Mouse (Mus musculus) kidney, postnatal 25 days (tissue): ENCODE data around the gene Dnah14.

Source experiments
- DNase-seq, 2 experiments: peaks; one replicate each; pipeline ENCODE4 v3.0.0; 2021; ENCODE audit warnings: mixed read lengths in 2 of 2

The Dnah14 gene

DNA sequence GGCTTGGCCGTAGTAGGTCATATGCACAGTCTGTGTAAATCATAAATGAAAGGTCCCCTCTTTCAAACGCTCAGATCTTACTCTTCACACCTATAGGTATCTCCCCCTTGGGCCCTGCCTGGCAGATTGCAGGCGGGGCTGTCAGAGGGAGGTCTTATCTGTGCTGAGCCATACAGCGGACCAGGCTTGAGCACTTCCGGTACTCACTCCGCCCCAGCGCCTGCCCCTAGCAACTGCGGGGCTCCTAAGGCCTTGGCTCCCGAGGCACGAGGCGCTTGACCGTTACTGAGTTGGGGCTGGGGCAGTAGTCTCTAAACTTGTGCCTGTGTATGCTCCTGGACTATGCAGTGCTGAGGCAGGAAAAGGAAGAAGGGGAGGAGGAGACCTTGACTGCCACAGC, at the start of gene Dnah14:
Gene Dnah14 (plus strand): TSS at position 238 of the 400 bp plus-strand sequence.
- no peak for DNase-seq

DNA sequence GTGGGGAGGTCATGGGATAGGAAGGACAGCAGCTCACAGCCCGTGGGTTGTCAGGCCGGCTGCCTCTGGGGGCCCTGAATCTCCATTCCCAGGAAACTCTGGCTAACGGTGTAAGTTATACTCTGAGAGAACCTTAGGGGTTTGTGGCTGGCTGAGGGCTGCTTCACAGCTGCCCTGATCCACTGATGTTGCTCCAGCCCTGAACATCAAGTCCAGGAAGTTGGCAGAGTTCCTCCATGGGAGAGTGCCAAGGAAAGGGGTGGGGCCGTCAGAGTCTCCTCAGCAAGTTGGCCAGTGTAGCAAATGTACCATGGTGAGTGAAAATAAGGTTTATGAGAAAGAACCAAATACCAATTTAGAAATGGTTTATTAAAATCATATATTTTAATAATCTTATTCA, 47.0 kb upstream of the Dnah14 start:
- DNase-seq = peak; percentile 92 to 94

DNA sequence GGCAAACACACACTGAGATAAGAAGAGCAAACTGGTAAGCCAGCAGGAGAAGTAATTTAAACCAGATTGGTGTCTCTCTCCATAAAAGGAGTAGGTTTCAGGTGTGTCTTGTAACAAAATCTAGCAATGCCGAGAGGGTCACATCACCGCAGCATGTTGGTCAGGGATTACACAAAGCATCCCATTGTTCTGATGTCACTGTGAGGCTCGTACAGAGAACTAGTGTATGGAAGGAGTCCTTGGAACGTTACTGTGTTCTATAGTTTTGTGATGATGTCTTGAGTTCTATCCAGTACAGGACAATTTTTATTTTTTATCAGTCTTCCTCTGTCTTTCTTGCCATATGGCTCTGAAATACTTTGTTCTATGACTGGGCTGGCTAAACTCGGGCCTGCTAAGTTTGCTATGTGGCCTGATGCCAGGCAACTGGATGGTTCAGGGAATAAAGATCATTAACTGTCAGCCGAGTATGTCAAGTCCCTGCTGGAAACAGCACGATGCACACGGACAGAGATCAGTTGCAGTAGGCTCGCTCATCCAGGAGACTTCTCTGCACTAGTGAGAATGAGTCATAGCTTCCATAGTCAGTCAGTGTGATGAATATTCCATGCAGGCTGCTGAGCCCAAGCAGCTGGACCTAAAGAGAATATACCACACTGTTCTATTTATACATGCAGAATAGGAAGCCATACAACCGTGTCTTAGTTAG, 41.0 kb upstream of the Dnah14 start:
- DNase-seq = peak; percentile 46 to 56

DNA sequence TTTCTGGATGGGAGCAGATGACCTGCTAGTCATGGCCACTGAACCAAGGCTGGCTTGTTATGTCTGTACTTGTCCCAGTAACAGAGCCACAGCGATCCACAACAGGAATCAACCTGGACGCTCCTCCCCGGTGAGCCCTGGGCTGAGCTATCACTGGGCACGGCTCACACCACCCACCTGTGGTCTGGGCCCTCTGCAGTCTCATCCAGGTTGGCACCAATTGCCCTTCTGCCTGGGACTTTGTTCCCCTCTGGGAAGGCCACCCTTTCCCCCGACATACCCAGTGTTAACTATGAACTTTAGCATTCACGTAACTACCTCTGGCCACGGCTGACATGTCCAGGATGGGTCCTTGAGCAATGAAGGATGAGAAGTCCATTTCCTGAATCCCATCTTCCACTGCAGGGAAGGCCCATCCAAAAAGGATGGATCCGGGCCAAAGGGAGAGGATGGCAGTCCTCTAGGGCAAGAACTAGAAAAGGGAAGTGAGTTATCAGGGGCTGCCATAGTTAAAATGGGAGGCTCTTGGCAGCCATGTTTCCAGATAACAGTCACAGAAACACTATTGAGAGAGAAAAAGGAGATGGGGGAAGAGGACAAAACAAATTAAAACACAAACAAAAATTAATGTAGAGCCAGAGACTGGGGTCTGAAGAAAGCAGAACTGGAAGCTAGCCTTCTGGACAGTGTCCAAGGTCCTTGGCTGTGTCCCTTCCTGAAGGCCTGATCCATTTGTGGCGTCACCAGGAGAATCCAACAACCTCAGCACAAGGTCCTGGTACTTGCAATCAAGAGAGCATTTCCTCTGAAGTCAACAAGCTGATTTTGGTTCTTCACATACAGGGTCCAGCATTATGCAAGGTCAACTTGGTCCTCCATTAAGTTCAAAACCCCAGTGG, 38.5 kb upstream of the Dnah14 start:
- DNase-seq = peak; percentile 20 to 74

DNA sequence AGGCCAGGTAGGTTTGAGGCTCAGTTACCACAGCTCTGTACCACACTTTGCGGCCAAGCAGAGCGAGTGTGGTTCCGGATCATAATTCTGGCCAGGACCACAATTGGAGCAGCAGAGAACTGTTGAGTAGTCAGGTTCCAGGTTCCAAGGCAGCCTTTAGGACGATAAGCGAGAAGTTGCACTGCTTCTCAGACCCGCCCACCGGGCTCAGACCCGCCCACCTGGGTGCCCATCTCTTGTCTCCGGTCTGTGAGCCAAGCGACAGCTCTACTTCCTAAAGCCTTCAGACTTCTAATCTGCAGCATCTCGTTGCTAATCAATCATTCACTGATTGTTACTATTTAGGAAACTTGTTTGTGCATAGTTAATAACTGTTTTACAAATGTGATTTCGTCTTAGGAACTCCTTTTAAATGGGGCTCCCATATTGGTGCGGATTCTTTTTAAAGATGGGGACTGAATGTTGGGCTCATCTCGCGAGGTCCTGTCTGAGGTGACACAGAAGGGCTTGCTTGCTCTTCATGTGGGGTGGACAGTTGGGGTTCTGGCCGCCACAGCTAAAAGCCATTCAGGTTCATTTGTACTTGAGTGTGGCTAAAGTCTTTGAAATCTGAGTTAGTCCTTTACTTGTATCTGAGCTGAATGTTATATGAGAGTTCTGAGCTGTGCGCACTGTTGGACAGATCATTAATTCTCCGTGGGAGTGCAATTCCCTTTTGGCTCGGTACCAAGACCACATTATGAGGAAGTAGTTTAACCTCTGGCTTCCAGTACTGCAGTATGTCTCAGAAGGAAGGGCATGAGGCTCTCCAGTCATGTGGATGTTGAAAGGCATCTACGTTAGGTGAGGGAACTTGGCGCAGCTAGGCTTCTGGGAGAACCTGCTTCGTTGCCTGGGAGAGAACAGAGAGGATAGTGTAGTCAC, 36.3 kb upstream of the Dnah14 start:
- peak; percentile 61 to 66 for DNase-seq

DNA sequence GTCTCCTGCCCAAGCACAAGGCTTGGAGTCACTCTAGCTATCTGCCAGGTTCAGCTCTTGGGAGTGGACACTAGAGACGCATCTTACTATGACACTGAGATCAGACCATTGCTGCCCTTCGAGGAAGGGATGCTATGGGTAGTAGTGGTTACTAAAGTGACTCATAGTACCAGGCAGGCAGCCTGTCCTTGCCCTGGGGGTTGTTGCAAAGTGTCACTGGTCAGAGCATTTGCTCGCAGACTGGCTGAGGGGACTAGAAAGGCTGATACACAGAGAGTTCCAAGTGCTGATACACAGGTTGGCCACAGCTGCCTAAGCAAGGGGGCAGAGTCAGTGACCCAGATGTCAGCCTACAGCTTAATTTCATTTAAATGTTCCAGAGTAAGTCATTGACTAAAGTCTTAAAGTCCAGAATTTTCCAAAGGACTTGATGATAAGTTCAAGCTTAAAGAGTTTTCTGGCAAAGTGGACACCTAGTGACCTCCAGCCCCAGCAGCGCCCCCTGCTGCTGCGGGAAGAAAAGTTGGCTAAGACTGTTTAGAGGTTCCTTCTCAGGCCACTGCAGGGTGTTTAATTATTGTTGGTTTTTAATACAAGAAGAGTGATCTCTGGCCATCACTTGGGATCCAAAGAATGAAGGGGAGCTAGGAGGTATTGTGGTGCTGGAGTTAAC, 32.5 kb upstream of the Dnah14 start:
- peak; percentile 58 to 78 for DNase-seq

DNA sequence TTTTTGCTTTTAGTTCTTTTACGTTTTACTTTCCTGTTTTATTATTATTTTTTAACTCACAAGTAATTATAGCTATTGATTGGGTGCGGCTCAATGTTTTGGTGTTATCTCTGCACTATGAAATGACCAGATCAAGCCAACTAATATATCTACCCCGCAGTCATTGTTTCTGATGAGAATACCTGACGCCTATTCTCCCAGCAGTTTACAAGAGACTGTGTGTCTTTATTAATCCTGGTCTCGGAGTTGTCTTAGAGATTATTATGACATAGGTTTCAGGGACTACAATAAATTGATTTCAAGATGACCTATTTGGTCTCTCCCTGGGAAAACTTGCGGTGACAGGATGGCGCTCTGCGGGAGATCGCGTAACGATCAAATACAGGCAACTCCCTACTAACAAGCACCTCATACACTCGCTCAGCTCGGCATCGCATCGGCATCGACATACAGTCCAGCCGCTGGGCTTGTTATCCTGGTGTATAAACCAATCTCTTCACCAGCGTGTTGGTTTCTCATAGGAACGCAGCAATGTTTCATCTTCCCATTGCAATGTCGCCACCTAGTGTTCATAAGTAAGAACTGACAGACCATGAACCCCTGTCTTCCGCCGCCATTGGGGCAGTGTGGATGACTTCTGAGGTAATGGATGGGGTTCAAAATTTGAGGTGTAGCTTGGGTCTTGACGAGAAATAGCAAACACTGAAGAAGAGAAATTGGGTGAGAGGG, 31.2 kb upstream of the Dnah14 start:
- peak; percentile 59 to 71 for DNase-seq

DNA sequence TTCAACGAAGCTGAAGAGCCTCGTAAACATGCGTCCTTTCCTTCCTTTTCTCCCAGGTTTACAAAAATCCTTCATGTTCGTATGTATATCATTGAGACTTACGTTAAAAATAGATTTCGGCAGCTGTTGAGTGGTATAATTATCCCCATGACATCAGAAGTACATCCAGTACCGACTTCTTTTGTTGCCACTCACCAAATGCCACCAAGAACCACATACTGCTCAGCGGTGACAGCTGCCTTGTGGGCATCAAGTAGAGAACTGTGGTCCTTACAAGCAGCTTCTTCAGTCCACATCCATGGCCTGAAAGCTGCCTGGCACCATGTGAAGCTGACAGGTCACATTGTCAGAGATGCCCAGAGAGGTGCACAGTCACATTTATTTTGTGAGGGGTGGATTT, 26.4 kb upstream of the Dnah14 start:
- DNase-seq = no peak

DNA sequence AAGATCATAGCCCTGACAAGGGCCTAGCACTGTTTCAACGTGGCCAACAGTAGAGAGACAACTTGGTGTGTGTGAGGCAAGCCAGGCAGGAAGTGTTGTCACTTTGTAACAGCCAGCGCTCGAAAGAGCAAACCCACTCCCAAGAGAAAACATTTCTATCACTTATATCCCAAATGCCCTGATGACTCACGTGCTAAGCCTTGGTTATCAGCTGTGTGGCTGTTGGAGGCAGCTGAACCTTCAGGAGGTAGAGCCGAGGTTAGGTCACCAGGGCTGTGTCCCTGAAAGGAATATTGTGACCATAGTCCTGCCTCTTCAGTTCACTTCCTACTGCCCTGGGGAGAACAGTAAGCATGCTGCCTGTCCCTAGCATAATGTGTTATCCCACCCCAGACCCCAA, 25.5 kb upstream of the Dnah14 start:
- no peak for DNase-seq

DNA sequence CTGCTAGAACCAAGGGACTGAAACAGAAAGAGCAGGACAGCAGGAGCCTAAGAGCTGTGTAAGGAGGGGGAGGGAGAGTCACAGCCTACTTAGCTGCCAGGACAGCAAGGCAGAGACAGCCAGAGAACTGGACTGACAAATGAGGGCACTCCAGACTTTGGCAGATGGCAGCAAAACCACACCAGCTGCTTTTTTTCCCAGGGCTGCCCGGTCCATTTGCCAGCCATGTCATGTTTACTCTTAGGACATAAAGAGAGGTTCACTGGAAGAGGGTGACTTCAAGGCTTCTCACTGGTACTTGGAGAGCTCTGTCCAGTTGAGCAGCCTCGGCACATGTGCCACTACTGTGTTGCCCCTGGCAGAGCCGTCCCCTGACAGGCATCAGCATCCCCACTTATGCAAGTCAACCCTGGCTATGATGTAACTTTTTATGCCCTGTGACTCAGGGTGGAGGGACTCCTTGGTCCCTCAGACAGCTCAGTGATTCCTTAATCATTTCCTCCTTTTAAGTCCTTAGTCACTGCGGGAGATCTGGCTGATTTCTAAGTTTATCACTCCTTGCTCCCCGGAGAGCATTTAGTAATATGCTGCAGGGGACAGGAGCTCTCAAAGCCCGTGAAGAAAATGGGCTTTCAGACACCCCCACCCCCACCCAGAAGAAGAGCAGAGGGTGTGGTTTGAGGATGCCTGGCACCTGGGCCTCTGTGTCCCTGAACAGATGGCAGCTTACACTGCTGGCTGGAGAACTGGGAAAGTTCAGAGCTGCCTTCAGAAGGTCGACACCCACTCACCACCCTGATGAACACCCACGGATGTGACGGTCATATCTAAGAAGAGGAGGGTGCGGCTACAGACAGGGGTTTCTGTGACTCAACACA, 23.6 kb upstream of the Dnah14 start:
- no peak for DNase-seq

DNA sequence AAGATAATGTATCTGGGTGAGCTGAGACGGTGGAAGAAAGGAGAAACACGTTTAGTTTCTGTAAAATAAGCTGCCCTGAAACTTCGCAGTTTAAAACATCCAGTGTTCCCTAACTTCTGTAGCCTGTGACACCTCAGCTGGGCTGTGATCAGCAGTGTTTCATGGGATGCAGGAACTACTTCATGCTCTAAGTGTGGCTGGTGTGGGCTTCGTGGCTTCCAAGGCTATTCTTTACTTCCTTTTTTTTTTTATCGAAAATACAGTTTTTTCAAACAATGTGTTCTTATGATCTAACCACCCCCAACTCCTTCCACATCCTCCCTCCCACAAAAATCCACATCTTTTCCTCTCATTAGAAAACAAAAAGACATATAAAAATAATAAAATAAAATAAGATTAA, 20.9 kb upstream of the Dnah14 start:
- DNase-seq = no peak

DNA sequence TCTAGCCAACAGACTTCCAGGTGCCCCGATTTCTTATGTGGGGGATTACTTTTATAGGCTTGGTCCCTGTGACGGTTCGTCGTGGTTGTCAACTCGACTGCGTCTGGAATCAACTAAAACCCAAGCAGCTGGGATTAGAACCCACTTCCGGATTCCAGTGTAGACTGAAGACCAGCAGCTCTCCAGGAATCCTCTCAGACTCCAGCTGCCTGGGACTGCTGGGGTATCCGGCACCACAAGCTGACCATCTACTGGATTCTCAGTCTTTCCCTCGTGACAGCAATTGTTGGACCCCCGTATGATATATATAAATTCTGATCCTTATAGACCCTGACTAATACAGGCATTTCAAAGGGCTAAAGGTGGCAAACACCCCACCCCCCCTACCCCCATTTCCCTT, 16.7 kb upstream of the Dnah14 start:
- DNase-seq = no peak

DNA sequence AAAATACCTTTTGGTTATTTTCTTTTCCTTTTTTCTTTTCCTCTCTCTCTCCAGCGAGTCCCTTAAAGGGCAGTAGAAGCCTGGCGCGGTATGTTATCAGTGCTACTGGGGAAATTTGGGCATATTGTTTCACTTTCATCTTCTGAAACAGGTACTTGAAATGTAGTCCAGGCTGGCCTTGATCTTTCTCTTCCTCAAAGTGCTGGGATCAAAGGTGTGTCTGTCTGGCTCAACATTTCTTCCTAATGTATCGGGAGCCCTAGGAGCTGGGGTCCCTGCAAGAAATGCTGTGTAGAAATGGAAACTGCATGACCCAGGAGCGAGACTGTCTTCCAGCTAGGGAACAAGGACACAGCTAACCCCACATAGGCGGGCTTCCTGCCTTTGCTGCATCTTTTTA, 16.0 kb upstream of the Dnah14 start:
- no peak for DNase-seq

DNA sequence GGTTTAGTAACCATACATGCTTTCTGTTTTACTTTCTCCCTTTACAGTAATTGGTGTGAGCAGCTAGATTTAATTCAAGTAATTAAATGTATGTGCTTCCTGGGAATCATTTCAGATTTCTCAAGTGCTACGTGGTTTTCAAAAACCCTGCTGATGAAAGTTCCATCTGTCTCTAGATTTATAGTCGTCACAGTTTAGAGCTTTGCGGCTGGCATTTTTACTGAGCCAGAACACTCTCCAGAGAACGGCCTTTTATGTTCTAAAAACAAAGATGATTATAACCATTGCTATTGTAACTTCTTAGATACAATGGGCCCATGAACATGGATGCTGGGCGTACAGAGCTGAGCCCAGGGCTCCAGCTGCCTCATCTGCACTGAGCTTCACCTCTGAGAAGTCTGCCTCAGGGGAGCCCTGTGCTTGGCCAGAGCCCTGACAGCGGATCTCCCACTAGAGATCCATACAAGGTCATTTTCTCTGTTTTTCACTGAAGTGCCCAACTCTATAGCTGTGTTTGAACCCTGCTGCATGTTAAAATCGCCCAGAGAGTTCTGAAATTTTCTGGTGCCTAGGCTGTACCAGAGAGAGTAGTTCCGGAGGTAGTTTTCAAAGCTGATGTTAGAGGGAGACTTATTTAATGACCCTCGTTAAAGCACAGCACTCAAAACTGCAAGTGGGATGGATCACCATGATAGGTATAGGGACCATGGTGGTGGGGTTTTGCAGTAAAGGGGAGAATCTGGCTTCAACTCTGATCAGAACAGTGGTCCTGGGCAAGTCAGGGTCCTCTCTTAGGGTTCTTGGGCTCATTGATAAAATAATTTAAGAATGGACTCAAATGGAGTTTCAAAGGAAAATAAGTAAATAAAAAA, 15.2 kb upstream of the Dnah14 start:
- no peak for DNase-seq

DNA sequence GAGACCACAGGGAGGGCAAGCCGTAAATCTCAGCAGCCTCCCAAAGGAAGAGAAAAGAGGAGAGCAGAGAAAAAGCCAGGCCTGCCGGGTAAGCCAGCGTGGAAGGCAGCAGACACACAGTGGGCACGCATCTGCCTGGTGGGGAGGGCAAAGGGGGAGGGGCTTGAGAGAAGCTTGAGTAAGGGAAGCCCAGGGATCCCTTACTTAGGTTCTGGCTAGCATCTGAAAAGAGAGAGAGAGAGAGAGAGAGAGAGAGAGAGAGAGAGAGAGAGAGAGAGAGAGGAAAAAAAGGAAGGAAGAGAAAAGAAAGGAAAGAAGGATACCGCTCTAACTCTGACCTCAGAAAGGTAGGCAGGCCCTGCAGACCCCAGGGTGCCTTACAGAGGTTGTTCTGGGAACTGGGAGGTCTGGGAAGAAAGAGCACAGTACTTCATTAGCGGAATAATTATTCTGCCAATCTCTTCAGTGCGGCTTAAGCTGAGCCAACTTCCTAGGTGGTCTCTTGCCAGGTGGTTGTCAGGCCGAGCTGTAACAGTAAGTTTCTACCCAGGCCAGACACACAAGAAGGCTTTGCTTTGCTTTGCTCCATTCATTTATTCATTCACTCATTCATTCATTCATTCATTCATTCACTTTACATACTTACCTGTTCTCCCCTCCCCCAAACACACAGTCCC, 14.5 kb upstream of the Dnah14 start:
- DNase-seq = no peak

DNA sequence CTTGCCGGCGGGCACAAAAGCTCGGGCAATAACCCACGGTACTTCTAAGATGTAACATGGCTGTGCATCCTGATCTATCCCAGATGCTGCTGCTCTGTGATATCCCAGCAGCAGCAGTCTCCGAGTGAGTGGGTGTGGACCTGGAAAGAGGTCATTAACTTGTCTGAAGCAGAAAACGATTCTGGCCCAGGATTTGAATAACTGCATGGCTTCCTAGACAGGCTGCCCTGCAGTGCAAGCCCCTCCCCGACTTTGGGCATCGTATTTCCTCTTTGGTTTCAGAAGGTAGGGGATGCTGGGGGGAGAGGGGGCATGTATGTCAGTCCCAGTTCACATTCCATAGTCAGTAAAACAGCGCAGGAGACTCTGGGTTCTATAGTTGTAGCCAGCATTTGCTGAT, 6.9 kb upstream of the Dnah14 start:
- DNase-seq = no peak

DNA sequence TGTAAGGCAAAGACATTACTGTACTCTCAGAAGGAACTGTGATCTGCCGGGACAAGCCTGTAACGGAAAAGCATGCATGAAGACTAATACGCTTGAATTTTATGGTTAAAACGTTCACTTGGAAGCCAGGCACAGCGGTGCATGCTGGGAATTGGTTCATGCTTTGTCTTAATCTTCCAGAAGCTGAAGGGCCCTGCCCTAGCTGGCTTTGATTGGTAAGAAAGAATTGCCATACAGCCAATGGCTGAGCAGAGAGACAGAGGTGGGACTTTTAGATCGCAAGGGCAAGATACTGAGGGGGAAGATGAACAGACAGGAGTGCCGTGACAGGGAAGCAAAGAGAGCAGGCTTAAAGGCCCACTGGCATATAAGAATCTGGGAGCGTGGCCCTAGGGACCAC, 6.8 kb downstream of the Dnah14 start:
- DNase-seq = no peak

DNA sequence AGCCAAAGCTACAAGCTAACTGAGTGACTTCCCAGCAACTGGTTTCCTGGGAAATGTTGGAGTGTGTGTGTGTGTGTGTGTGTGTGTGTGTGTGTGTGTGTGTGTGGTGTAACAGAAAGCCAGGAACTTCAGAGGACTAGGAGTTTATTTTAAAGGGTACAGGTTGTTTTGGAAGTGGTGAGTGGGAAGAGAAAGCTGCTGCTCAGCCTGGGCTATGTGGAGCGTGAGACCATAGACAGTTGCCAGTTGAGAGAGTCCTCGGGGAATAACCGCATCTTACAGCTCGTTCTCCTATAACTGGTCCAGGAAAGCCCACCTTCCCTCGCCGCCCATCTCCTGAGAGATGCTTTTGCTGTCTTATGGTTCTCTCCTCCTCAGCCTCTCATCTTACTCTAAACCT, 12.8 kb downstream of the Dnah14 start:
- DNase-seq = no peak

DNA sequence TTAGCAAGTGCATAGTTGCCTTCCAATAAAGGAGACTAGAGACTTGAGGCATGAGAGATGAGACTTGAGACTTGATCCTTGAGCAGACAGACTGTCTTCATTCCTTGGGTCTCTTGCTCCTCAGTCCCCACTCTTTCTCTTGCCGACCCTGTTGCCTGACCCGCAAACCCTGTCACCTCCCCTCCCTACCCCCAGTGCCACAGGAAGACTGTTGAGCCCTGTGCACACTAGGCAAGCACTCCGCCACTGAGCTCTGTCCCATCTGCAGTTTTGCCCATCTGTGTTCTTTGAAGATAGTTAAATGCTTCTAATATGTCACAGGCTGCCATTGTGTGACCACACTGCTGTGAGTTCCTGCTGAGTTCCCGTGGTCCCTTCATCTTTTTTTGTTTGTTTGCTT, 23.0 kb downstream of the Dnah14 start:
- DNase-seq = no peak
